Mouse (Mus musculus) layer of hippocampus, adult 8-10 months (tissue): ENCODE results near the gene Med21. TPM values are rescaled to one million over a fixed set of nuclear protein-coding genes. Genes with fewer than 3 reads are reported as not detected.

Source experiments
- DNase-seq, 2 experiments: peaks; one replicate each; pipeline ENCODE4 v3.0.0; 2022; ENCODE audit warnings: low spot score in 2 of 2
- total RNA-seq, 4 experiments: library from RNA; stranded (reverse); gene quantifications; 2 replicates each; pipeline ENCODE4 v1.2.4; 2022

Gene Med21
- total RNA-seq, 4 experiments from 2014 or later, result 40.5 to 52.6 (median 45.3) TPM

- DNase-seq, result no peak
Measured at GRCm38 (mm10) chr6:146640068-146640965, 2.0 kb upstream of the Med21 start.

GRCm38 (mm10) chr6:146640991-146641390 lies 1.4 kb upstream of the Med21 start:
- DNase-seq, result no peak

DNA sequence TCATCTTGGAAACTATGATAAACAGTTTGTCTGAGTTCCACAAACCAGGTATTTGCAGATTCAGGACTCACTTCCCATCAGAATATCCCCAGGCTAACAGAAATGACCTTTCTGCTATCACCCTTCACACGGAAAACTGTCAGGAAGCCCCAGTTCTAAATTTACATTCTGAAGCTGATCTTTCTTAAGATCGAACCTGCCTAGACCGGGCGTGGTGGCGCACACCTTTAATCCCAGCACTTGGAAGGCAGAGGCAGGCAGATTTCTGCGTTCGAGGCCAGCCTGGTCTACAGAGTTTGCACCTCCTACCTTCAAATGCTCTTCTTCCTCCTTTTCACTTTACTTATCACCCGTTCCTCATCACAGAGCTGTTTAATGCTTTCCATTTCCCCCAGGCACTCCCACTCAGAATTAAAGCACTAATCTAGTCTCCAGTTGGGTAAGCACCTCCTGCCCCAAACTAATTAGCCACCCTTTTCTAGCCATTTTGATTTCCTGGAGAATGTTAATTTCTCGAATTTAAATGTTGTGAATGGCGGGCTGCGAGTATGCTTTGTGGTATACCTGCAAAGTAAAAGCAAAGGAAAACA lies 631 bp upstream of the Med21 start:
- no peak for DNase-seq

DNA sequence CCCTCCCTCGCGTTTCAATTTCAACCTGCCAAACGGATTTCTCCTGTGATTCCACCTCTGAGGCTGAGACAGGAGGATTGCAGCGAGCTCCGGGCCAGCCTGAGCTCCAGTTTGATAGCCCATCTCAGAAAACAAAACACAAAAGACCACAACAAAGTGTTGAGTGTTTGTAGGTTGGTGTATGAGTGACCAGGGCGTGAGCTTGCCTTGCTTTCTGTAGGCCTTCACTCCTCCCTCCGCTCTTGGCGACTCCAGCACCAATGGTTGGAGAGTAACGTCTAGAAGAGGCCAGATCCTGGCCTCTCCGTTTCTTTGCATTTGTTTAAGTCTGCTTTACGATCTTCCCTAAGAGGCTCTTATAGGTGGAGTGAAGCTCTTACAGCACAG lies 830 bp downstream of the Med21 start:
- DNase-seq, result no peak

DNA sequence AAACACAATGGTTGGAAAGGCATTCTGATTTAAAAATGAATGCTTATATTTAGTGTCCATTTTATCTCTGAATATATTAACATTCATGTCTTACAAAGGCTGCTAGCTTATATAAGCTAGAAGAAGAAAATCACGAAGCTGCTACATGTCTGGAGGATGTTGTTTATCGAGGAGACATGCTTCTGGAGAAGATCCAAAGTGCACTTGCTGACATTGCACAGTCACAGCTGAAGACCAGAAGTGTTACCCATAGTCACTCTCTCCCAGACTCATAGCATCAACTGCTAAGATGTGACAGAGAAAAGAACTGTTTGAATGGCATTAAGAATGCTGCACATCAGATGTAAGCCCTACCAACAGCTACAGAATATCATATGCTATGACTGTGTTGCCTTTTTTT lies 7.7 kb downstream of the Med21 start:
- DNase-seq, result no peak

DNA sequence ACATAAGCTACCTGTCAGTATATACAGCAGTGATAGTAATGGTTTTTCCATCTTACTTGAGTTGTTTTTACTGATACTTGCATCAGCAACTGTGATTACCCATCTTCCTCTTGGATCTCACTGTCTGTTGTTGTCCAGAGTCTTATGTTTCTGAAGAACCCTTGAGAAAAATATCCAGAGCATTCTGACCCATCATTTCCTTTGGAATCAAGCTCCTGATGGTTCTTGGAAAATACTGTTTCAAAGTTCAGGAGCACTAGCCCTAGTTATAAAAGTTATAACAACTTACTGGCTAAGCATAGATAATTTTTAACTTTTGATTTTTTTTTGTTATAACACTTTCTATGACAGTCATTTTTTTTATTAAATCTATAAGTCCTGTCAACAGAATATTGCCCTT lies 9.1 kb downstream of the Med21 start:
- no peak for DNase-seq

GRCm38 (mm10) chr6:146653197-146653596 lies 10.8 kb downstream of the Med21 start:
- DNase-seq, result no peak

GRCm38 (mm10) chr6:146660591-146660990 lies 18.2 kb downstream of the Med21 start:
- no peak for DNase-seq

- DNase-seq, result no peak
Measured at GRCm38 (mm10) chr6:146661655-146662054, 19.3 kb downstream of the Med21 start.

GRCm38 (mm10) chr6:146662679-146663078 lies 20.3 kb downstream of the Med21 start:
- DNase-seq, result peak in 1 of 2 experiments; percentile 31

DNA sequence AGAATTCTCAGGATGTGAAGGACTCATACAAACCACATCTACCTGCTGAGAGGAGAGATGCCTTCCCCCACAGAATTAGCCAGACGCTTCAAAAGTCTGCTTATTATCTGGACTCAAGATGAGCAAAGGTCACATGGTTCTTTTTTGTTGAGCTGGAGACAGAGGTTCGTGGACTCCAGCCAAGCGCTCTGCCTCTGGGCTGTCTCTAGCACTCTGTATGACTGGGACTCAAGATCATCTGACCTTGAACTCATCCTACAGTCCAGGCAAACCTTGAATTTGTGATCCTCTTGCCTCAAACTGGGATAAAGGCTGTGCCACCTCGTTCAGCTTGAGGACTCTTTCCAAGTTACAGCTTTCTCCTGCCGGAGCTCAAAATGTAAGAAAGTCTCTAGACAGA lies 21.8 kb downstream of the Med21 start:
- no peak for DNase-seq

- DNase-seq, result no peak
Measured at GRCm38 (mm10) chr6:146664917-146665316, 22.6 kb downstream of the Med21 start.

- DNase-seq, result no peak
Measured at GRCm38 (mm10) chr6:146665408-146665807, 23.1 kb downstream of the Med21 start.

DNA sequence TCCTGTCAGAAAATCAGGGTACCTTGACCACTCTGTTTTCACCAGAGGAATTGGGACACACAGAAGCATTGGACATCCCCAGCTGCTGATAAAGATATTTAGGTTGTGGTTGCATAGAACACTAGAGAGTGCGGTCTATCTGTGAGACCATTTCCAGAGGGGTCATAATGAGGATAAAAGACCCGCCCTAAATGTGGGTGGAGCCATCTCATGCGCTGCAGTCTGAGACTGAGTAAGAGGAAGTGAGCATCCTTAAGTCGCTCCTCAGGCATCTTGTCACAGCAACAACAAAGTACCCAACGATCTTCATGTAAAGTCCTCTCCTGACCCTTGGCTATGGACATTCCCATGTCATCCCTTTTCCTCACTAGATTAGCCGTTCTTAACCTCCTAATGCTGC lies 24.5 kb downstream of the Med21 start:
- no peak for DNase-seq

GRCm38 (mm10) chr6:146668606-146669005 lies 26.3 kb downstream of the Med21 start:
- no peak for DNase-seq

GRCm38 (mm10) chr6:146670956-146671855 lies 28.9 kb downstream of the Med21 start:
- no peak for DNase-seq

DNA sequence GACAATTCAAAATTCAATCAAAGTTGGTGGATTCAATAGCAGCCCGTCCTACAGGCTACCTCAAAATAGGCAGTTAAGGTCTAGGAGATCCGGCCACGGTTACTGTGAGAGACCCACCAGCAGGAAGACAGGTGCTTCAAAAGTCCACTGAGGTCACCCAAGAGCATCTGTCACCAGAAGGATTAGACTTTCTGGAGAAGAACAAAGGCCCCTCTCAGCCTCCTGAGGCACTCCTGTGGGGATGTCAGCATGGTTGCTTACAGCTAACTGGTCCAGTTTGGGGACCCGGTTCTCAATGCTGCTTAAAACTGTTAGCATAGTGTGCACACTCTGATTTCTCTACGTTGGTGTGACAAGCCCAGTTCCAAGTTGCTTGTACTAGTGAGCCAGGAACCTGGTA lies 29.8 kb downstream of the Med21 start:
- no peak for DNase-seq

GRCm38 (mm10) chr6:146673696-146674095 lies 31.3 kb downstream of the Med21 start:
- DNase-seq, result no peak

GRCm38 (mm10) chr6:146674420-146674819 lies 32.1 kb downstream of the Med21 start:
- DNase-seq, result no peak

GRCm38 (mm10) chr6:146674881-146675536 lies 32.7 kb downstream of the Med21 start:
- DNase-seq, result no peak

DNA sequence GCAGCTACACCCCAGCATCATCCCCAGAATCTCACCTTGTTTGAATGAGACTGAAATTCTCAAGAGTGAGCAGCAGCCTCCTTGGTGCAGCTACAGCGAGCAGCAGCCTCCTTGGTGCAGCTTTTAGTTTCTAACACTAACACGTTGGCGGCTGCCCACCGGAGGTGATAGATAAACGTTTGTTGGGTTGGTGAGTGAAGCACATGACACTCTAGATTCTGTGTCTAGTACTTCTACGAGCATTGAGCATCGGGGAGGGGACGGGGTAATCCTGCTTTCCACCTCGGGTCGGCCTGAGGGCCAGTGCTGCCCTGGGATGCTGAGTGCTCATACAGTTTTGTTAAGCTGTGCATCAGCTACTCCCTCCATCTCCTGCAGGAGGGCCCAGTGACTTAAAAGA lies 34.6 kb downstream of the Med21 start:
- no peak for DNase-seq
